Mouse (Mus musculus): Measurements from ENCODE around the gene Cadm1. TPM values are rescaled to one million over a fixed set of nuclear protein-coding genes. Genes with fewer than 3 reads are reported as not detected.

Gene Cadm1
- polyA plus RNA-seq, 1 experiment from 2014 or later, result 105 TPM

- DNase-seq (ENCODE audit: low spot score) (peak; percentile 72), ATAC-seq (replicated peaks; ENCODE audit: low FRiP score) (peak; percentile 79)
- peaks cover 25% of the 10 kb centered on the region for H3K4me1 ChIP-seq (replicated peaks; ENCODE audit: control insufficient read depth, insufficient read depth, low read length)
- H3K27ac ChIP-seq (ENCODE audit: low read depth, low read length), result no peak overlapping the region
- H3K9ac ChIP-seq (ENCODE audit: low read length), result no peak overlapping the region
- H3K4me3 ChIP-seq (ENCODE audit: low read depth, low read length), result no peak overlapping the region
- peaks cover 70% of the 10 kb centered on the region for H3K27me3 ChIP-seq (ENCODE audit: control insufficient read depth, insufficient read depth, low read length)
- H3K36me3 ChIP-seq (ENCODE audit: control insufficient read depth, insufficient read depth, low read length), result no peaks in the 10 kb centered on the region
- no peaks in the 10 kb centered on the region for H3K9me3 ChIP-seq (ENCODE audit: control insufficient read depth, low read length)
- H3K4me2 ChIP-seq (ENCODE audit: low read depth, low read length, severe bottlenecking), result no peak overlapping the region
- WGBS, result 20% methylated on average over 2 of the region's 2 CpGs
Measured at GRCm38 (mm10) chr9:47904339-47904922, 374.5 kb downstream of the Cadm1 start.

GRCm38 (mm10) chr9:47906521-47906920 lies 376.5 kb downstream of the Cadm1 start:
- H3K4me3 ChIP-seq (ENCODE audit: low read depth, low read length), result no peak overlapping the region
- no peak for DNase-seq (ENCODE audit: low spot score)
- peaks cover 65% of the 10 kb centered on the region for H3K27me3 ChIP-seq (ENCODE audit: control insufficient read depth, insufficient read depth, low read length)
- H3K4me1 ChIP-seq (replicated peaks; ENCODE audit: control insufficient read depth, insufficient read depth, low read length), result peaks cover 15% of the 10 kb centered on the region
- H3K9me3 ChIP-seq (ENCODE audit: control insufficient read depth, low read length), result no peaks in the 10 kb centered on the region
- no peak overlapping the region for H3K9ac ChIP-seq (ENCODE audit: low read length)
- H3K36me3 ChIP-seq (ENCODE audit: control insufficient read depth, insufficient read depth, low read length), result no peaks in the 10 kb centered on the region
- H3K27ac ChIP-seq (ENCODE audit: low read depth, low read length), result no peak overlapping the region
- H3K4me2 ChIP-seq (ENCODE audit: low read depth, low read length, severe bottlenecking), result no peak overlapping the region
- ATAC-seq (replicated peaks; ENCODE audit: low FRiP score), result no peak
- WGBS, result 64% methylated on average over 6 of the region's 6 CpGs

All from forebrain, embryonic 11.5 days (tissue).